Mouse (Mus musculus) thymus, postnatal 10 days (tissue): Measurements from ENCODE around the gene She.
"Not testable (repeated sequence)": the region's sequence is repeated elsewhere in the genome, so short reads cannot be mapped to it uniquely, and the experiment has no call there.

Experiments used
- DNase-seq, 2 experiments: peaks; one replicate each; pipeline ENCODE4 v3.0.0; 2021; ENCODE audit warnings: low spot score in 2 of 2

She gene

DNA sequence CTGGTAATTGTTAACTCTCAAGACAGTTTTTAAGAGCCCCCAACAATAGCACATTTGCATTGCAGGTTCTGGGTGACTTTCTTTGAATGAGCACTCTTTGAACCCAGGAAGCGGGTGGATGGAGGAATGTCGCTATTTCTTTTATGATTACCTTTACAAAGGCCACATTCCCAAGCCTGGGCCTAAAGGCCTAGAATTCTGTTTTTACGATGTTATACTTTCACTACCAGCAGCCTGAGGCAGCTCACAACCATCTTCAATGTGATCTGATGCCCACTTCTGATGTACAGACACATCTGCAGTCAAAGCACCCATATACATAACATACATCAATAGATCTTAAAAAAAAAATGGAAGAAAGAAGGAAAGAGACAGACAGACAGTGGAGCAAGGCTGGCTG is 32.1 kb downstream of the She start:
- not testable (repeated sequence) for DNase-seq

DNA sequence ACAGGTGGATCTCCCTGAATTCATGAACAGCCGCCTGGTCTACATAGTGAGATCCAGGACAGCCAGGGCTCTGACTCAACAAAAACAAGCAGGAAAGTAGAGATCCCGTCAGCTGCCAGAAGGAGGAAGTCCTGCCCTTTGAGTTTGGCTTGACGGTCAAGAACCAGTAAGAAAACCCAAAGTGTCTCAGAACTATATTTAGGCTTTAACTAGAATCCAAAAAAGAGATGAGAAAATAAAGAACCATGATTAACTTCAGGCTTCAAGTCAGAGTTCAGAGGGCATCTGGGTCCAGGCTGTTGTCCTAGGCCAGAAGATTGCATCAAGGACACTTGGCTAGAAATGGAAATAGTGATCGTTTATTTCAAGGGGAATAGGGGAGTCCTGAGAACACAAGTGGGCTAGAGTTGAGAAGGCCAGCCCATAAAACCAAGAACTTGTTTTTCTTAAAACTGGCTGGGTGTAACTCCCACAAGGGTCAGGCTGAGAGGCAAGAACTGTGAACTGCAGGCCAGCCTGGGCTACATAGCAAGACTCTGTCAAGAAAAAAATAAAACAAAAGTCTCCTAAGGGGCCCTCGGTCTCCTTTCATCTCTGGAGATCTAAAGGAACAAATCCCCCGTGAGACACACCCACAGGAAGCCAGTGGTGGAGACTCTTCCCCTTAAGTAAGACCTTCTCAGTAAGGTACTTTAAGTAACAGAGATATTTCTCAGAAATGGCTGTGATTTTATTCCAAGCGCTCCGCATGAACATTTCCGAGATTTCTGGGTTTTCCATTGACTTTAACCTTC is 32.7 kb downstream of the She start:
- peak; percentile 54 to 59 for DNase-seq

DNA sequence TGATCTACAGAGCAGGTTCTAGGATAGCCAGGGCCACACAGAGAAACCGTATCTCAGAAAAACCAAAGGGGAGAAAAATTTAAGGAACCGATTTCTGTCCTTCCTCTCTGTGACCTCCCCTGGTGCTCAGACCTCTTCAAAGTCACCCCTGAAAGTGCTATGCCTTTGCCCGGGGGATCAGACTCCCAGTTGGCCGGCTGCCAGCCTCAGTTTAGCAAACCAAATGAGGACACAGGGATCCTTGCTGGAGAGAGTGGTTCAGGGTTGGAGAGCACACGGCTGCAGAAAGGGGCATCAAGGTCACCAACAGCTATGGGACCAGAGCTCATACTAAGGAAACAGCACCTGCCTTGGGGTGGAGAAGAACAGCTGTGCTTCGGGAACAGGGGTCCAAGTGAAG is 33.9 kb downstream of the She start:
- DNase-seq, result no peak

DNA sequence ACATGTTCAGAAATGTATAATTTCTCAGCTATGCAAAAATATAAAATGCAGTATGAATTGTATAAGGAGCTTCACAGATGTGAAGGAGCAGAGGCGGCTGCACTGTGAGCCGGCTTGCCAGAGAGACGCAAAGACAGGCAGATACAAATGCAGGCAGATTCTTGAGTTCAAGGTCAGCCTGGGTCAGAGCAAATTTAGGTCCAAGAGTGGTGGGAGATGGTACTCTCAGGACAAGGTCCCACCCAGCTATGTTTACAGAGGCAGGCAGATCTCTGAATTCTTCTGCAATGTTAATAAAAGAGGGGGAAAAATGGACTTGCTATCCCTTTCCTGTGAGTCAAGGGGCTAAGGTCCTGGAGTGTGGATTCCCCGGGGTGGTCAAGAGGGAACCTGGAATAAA is 34.6 kb downstream of the She start:
- DNase-seq, result no peak

DNA sequence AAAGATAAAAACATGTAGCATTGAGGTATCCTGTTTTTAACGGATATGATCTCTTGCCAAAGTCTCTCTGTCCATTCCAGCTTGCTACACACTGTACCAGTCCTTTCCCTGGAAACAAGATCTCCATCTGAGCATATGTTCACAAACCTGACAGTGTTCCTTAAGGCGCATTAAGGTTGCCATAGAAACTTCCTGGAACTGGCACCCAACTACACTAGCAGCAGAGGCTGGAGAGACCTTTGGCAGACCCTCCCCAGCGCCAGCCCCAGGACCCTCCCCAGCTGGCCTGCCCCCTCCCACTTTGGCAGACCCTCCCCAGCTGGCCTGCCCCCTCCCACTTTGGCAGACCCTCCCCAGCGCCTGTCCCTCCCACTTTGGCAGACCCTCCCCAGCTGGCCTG is 36.5 kb downstream of the She start:
- no peak for DNase-seq

DNA sequence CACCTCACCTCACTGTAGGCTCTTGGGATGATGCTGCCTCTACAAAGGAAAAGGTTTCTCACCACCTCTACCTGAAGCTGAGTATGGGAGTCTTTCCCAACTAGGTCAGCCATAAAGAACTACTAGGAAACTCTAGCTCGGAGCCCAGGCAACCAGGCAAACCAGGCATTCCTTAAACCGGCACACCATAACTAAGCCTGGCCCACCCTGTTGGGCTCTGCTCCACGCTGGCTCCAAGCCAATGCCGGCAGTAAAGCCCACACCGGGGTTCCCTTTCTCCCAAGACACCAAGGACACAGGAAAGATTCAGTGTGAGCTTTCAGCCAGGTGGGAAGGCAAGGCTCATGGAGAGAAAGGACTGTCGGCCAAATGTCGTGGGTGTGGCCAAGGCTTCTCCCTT is 37.2 kb downstream of the She start:
- no peak for DNase-seq

DNA sequence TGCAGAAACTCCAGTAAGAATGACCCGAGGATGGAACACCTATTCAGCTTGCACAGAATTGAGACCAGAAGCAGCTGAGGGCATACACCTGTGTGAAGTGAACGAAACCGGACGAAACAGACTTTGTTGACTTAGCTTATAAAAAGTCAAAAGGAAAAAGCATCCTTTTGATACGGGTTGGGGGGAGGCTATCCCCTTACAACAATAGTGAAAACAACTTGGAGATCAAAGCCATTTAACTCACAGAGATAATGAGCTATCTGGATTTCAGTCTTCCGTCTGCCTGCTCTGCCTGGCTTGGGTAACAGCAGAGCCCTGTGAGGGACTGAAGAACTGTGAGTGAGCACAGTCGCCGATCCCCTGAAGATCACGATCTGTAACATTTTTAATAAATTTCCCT is 37.8 kb downstream of the She start:
- no peak for DNase-seq

DNA sequence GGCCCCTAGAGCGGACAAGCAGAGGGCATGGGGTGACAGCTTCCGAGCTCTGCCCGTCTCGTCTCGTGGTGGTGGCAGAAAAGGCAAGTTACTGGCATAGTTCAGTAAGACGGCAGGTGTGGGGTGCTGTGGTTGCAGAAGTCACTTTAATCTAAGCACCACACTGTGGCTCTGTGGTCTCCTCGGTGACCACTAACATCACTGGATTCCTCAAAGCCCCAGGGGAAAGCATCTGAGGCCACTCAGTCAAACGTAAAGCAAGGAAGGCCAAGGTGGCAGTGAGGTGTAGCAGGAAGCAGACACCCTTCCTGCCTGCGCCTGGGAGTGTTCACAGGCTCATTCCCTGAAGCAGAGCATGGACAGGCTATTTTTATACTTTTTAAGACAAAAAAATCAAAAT is 38.4 kb downstream of the She start:
- peak; percentile 35 to 37 for DNase-seq

DNA sequence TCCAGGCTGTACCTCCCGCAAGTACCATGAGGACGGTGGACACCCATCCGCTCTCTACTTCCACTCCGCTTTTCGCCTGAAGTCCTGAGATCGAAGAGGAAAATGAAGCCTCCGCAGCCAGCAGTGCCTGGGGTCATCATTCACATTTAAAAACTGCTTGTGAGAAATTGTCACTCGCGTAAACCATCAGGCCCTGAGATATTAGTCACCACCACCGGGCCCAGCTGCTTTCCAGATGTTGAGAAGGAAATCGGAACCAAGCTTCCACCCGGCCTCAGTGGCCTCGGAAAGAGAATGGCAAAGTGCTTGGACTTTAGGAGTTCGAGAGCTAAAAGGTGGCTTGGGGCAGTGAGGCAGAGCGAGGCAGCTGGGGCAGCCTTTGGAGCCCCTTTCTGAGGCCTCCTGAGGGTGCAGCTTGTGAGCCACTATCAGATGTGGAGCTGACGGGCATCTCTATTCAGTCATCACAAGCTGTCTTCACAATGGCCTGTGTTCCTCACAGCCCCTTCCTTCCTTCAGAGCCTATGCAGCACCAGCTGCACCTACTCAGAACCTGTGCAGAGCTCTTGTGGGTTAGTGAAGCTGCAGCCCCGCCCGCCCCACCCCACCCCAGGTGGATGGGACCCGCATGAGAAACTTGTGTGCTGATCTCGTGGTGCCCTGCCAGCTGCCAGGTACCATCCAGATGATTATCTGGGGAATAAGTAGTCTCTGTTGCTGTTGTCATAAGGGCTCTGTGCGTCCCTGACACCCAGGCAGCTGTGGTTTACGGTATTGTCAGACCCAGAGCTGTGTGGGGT is 39.5 kb downstream of the She start:
- DNase-seq, result peak; percentile 61 to 64

DNA sequence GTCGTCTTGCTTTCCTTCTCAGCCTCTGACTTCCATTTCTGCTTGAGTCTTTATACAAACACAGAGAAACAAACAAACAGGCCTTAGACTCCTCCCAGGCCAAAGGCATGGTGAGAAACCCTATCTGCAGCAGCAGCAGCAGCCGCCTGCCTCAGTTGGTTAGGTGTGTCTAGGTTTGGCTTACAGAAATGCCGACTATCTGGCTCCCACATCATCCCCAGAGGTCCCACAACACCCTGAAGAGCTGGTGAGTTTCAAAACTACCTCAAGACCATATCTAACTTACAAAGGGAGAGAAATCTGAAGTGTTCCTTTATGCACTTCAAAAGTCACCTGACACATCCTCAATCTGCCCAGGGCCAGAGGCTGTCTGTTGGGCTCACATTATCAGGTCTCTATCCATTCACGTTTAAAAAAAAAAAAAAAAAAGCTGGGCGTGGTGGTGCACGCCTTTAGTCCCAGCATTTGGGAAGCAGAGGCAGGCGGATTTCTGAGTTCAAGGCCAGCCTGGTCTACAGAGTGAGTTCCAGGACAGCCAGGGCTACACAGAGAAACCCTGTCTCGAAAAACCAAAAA is 40.3 kb downstream of the She start:
- no peak for DNase-seq

DNA sequence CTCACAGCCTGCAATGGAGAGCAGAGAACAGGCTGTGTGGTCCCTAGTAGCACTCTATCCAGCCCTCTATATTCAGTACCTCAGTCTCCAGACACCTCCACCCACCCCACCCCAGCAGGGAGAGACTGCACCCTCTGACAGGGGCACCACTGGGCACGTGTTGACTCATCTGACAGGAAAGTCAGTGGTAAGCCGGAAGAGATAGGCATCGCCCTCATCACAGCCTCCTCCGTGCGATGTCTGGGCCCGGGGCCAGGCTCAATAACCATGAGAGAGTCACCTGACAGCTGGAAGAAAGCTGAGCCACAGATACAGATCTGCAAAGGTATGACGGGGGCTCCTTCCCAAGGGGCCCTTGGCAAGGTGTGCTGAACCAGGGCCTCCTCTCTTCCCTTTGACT is 41.0 kb downstream of the She start:
- peak; percentile 77 to 87 for DNase-seq

DNA sequence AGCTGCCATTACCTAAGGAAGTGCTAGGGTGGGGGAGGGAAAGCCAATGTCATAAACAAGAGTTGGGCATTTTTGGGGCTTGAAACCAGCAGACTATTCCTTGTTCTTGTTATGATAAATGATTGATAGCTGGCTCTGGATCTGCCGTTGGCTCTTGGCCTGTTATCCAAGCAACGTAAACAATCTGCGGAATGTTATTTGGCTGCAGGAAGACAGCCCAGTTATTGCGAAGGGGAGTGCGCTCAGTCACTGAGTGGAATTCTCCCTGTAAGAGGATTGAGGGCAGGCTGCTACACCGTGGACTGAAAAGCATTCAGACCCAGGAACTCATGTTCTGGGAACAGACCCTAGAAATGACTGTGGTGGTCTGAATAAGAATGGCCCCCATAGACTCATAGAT is 41.5 kb downstream of the She start:
- no peak for DNase-seq

DNA sequence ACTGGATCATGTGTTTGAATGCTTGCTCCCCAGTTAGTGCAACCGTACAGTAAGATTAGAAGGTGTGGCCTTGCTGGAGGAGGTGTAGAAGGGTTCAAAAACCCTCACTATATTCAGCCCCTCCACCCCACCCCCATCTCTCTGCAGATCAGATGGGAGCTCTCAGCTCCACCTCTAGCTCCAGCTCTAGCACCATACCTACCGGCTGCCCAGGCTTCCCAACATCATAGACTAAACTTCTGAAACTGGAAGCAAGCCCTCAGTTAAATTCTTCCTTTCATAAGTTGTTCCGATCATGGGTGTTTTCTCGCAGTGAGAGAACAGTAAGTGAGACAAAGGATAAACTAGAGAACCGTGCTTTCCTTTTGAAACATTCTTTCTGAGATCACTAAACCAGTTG is 42.9 kb downstream of the She start:
- DNase-seq, result no peak

DNA sequence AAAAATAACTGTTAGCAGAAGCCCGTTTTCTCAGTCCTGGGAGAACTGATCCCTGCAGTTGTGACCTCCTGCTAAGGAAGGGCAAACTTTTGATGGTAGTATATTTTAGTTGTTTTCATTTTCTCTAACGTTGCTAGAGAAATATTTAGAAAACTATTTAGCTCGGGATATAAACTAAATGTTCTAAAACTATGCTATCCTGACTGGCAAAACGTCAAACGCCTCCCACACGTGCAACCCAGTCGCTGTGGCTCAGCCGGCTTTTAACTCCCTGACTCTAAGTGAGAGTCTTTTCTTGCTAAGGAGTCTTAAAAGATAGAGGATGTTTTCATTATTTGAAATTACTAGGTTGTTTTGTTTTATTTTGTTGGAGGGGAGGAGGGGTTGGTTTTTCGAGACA is 43.9 kb downstream of the She start:
- DNase-seq, result no peak

DNA sequence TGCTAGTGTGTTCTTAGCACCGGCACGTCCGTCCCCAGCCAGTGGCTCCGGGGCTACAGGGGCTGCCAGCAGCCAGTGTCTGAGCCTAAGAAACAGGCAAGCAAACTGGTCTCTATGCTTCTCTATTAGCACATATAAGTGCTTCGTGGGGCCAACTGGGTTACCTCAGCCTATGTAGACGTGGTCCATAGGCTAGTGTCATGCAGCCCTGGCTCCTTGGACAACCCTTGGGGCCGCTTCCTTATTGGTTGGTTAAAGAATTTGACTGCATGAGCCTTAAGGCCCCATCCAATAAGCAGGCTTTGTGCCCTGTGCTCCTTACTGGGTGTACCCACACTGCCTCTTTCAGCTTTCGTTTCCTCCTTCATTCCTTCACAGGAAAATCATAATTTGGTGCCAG is 44.6 kb downstream of the She start:
- no peak for DNase-seq

DNA sequence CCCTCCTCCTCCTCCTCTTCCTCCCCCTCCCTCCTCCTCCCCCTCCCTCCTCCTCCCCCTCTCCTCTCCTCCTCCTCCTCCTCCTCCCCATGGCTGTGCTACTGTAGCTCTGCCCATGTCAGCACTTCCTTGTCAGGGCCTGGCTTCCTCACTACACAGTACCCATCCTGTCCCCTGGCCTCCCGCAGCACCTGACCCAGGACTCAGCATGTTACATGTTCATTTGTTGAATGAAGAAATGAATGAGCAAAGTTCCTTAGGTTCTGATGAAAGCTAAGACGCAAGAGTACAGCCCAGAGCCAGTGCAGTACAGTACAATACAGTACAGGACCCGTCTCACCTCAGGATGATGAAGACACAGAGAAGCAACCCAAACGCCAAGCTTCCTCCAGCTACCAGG is 45.3 kb downstream of the She start:
- no peak for DNase-seq

DNA sequence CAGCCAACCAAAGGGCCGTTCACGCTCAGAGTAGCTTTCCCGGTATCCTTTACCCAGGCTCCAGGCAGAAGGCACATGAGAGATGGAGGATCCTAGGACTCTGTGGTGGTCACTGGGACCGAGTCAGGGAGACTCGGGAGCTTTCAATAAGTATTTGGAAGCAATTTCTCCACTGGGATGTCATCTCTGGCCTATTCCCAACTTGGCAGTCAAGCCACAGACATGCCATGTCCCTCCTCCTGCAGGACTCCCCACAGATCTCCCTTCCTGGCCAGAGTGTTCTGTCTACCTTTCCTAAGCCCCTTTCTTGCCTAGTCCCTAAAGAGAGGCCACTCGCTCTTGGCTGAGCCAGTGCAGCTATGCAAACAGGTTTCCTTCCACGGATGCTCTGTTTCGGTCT is 46.0 kb downstream of the She start:
- DNase-seq, result no peak

DNA sequence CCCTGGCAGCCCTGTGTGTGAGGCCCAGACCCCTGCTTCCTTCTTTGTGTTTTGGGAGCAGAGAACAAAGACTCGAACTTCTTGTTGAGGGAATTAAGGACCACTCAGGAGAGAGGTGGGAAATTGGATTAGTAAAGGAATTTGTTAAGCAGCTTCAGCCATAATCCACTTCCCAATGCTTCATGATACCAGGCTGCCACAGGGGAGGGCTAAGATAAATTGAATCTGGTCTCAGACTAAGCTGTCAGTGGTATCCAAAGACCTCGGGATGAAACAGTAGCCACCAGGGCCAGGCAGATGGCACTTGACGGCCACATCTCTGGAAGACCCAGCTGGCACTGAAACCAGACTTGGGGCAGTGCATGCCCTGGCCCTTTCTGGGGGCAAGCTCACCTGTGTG is 47.3 kb downstream of the She start:
- DNase-seq, result no peak

DNA sequence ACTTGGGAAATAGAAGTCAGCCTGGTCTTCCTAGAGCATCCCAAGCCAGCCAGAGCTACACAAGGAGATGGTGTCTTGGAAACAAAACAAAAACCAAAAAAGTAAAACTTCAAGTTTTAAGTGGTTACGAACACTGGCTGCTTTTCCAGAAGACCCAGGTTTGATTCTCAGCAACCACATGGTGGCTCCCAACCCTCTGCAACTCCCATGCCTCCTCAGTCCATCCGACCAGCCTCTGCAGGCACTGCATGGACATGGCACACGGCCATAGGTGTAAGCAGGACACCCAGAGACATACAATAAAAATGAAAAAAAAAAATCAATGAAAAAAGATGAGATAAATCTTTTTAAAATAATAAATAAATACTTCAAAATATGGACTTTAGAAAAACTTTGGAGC is 48.2 kb downstream of the She start:
- no peak for DNase-seq

DNA sequence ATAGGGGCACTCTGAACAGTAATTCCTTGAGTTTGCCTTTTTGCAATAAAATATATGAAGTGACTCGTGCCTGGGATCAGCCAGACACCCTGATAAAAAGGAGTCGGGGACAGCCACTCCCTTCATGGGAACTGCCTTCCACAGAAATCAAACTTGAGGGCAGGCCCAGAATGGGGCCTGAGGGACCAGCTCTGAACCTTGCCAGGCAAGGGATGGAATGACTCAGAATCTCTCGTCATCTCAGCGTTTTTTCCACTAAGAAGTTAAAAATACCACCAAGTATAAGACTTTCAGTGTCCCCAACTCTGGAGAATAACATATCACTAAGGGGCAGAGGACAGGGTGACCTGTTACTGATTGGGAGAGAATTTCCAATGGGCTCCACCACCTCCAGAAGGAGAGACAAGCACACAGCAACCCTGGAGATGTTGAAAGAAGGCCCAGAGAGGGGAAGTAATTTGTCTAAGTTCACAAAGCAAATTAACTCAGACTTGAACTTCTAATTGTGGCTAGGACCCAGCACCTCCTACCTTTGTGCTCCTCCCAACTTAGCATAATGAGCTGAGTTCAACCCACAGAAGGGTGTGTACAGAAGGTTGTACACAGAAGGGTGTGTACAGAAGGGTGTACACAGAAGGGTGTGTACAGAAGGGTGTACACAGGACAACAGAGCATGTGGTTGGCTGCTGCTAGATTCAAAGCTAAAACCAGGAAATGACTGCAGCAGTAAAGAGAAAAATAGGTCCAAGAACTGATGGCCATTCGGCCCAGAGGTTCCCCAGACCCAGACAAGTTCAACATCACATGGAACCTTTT is 49.1 kb downstream of the She start:
- DNase-seq, result no peak

DNA sequence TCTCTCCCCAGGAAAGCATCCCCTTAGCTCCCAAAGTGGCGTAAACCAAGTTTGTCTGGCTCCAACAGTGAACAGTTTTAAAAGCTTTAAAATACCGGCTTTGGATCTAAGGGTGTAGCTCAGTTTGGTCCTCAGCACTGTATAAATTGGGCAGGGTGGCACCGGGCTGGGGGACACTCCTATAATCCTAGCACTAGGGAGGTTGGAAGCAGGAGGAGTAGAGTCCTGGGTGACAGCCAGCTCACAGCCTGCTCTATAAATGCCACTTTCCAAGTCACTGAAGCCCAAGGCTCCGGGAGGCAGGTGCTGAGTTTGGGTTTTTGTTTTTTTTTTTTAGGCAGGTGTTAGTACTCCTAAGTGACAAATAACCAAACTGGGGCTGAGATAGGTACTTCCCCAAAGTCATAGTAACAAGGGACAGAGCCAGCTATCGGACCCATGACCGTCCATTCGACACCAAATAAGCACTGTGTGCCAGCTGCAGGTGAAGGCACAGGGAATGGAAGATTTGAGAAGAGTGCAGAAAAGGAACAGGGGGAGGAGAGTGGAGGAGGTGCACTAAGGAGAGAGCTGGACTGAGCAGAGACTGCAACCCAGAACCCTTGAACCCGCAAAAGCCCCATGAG is 51.5 kb downstream of the She start:
- DNase-seq, result no peak

DNA sequence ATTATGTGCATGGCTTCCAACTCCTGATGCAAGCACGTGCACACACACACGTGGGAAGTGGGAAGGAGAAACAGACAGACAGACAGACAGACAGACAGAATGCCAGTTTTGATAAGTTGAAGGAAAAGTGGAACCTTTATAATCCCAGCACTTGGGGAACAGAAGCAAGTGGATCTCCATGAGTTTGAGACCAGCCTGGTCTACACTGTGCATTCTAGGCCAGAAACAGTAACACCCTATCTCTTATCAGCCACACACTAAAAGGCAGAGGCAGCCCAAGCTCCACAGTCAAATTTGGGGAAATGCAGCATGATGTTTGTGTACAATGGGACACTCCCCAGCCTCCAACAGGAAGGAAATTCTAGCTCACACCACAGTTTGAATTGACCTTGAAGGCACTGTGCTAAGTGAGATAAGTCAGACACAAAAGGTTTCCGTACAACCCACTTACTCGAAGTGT is 52.4 kb downstream of the She start:
- no peak for DNase-seq
